Mouse (Mus musculus) megakaryocyte, embryonic 14.5 days (primary cell): ENCODE measurements at regions not wholly inside any gene's neighbourhood (a gene's known extent, or its start where the extent isn't known, plus 50 kb on each side); places are given as distances from the start of the nearest gene placed in this dataset.

ENCODE experiments used
- FLI1 ChIP-seq: IDR thresholded peaks from 2 replicates; pipeline ENCODE4 v1.6.1; 2012; ENCODE audit warnings: low read length, inconsistent platforms, mixed read lengths
- GATA1 ChIP-seq: IDR thresholded peaks from 3 replicates; pipeline ENCODE4 v1.6.1; 2012; ENCODE audit warnings: mixed read lengths, low read length, inconsistent platforms, borderline replicate concordance

DNA sequence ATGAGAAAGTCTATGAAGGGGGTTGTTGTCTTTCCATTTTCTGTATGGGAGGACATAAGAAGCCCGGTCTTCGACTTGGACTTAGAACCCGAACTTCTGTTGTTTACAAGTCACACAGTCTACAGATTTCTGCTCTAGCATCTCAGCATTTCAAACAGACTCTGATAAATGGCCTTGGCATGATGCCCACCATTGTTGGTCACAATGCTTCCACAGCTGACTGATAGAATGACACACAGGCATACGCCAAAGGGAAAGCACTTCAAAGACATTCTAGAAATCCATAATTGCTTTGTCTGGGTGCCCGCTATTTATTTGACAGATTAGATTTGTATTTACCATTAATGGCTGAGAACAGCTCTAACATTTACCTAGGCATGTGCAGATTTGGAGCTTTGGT is 326.2 kb upstream of the Tnp1 start:
- TF ChIP-seq GATA1 (no peak), FLI1 (no peak)
